Mouse (Mus musculus): Measurements from ENCODE around the gene Taf3.

DNA sequence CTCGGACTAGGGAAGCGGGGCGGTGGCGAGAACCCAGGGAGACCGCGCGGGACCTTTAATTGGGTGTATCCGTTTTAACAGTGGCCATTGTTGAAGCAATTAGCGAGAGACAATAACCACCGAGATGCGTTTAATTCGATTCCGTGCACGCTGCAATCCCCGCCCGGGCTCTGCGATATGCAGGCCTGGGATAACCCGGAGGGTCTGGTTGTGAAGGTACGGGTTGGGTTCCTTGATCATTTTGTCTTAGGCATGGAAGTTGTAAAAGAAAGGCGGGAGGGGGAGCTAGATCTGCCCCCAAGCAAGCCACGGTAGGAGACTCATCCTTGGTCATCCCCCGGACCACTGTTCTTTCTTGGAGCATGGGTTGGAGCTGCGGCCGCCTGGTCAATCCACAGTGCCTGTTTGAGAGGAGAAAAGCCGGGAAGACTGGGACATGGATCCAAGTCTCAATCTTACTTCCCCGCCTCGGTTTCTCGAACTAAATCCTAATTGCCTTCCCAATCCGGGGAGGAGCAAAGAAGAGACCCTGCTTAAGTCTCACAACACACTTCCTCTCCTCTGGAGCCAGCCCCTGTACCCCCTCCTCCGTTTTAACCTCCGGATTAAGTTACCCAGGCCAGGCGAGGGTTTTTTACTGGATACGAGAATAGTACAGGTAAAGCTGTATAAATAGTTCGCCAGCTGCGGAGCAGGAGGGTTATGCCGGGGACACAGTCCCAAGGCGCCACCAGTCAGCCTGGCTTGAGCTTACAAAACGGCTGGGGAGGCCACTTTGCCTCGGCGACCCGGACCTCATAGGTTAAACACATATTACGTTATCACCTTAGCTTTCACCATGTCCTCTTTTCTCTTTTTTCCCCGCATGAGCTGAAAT is 165.2 kb downstream of the Taf3 start:
- no peak for TF ChIP-seq GATA2 (IDR thresholded peaks at IDR 0.05; ENCODE audit: borderline replicate concordance, low read depth, low read length)
- TF ChIP-seq CTCF (IDR thresholded peaks at IDR 0.05; ENCODE audit: low read depth, low read length): no peak
- no peak for TF ChIP-seq POLR2AphosphoS5 (IDR thresholded peaks at IDR 0.05; ENCODE audit: insufficient replicate concordance, low read depth, low read length)
- TF ChIP-seq TAL1 (conservative IDR thresholded peaks at IDR 0.05; ENCODE audit: low read depth, low read length): no peak

All from G1E (cell line).